ENCODE assay signal across 7 mouse cellular contexts in the genomic region with DNA sequence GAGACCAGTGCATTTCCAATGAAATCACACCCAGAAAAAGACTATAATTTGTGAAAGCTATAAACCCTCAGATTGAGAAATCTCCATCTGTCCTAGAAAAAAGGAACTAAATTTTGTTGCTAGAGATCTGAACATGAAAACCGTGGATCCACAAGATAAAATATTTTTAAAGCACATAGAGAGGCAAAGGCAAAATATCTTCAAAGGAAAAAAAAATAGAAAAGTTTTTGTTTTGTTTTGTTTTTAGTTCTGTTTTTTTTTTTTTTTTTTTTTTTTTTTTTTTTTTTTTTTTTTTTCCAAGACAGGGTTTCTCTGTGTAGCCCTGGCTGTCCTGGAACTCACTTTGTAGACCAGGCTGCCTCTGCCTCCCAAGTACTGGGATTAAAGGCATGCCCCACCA.
A peak's percentile ranks its signal among the peaks of the same experiment; 100 is the strongest.
DNase-seq lines count a peak whose midpoint lies in the region; ATAC-seq and TF ChIP-seq lines count a peak whose summit lies in the region.
"Not testable (repeated sequence)": the region's sequence is repeated elsewhere in the genome, so short reads cannot be mapped to it uniquely, and the experiment has no call there.

No protein-coding gene starts in this region.

- 0 out of 2 replicates have a peak, but pooled peaks have one; percentile 27 for ATAC-seq in granulocyte monocyte progenitor cell, adult 5-6 weeks (replicated peaks; ENCODE audit: poor library complexity, severe bottlenecking)
- ATAC-seq in megakaryocyte, adult 5-6 weeks (ENCODE audit: poor library complexity, severe bottlenecking), result peak; percentile 47
- ATAC-seq in megakaryocyte progenitor cell, adult 5-6 weeks (replicated peaks; ENCODE audit: poor library complexity), result peak; percentile 50

- dilution Hi-C loops in CH12.LX (cut with MboI; ENCODE audit: extremely low pct_ligation_motif_present, extremely low pct_unique_long_range_greater_than_20kb, low sequenced_read_pairs), result not testable (repeated sequence)

- H3K36me3 ChIP-seq in CH12.LX (replicated peaks in 1 of 2; ENCODE audit: control insufficient read depth in 1 of 2, insufficient read depth in 1 of 2, low read length in 1 of 2); ES-E14 (ENCODE audit: control insufficient read depth, insufficient read depth, low read length, poor library complexity, severe bottlenecking); MEL (ENCODE audit: control insufficient read depth in 1 of 2, insufficient read depth in 2 of 2, low read length in 2 of 2): not testable (repeated sequence)

- TF ChIP-seq POLR2A in CH12.LX (IDR thresholded peaks at IDR 0.05; ENCODE audit: low read depth, low read length); MEL (IDR thresholded peaks at IDR 0.05; ENCODE audit: control insufficient read depth in 1 of 2, insufficient read depth in 1 of 2, low read depth in 1 of 2, low read length in 2 of 2, poor library complexity in 1 of 2): not testable (repeated sequence)

- not testable (repeated sequence) for TF ChIP-seq EP300 in CH12.LX (IDR thresholded peaks at IDR 0.05; ENCODE audit: low read length); MEL (IDR thresholded peaks at IDR 0.05; ENCODE audit: low read depth in 1 of 2, low read length in 2 of 2)

- H3K4me3 ChIP-seq in CH12.LX (replicated peaks in 1 of 3; ENCODE audit: low read depth in 2 of 3, low read length in 2 of 3, poor library complexity in 1 of 3); ES-E14 (ENCODE audit: insufficient read depth in 1 of 2, low read depth in 1 of 2, low read length in 2 of 2, poor library complexity in 1 of 2, severe bottlenecking in 1 of 2); MEL (ENCODE audit: control insufficient read depth in 1 of 2, insufficient read depth in 1 of 2, low read depth in 2 of 2, low read length in 2 of 2): not testable (repeated sequence)

- not testable (repeated sequence) for H3K9me3 ChIP-seq in CH12.LX (replicated peaks; ENCODE audit: low read length); ES-E14 (ENCODE audit: control insufficient read depth, insufficient read depth, low read depth, low read length); MEL (replicated peaks; ENCODE audit: insufficient read depth, low read length)

- H3K4me2 ChIP-seq in CH12.LX (ENCODE audit: insufficient read depth, low read depth, poor library complexity, severe bottlenecking), result not testable (repeated sequence)

- TF ChIP-seq CTCF in CH12.LX (conservative IDR thresholded peaks at IDR 0.05 in 1 of 2, IDR thresholded peaks at IDR 0.05 in 1 of 2; ENCODE audit: low read depth in 2 of 2, low read length in 2 of 2); MEL (IDR thresholded peaks at IDR 0.05 in 2 of 3, conservative IDR thresholded peaks at IDR 0.05 in 1 of 3; ENCODE audit: control insufficient read depth in 1 of 3, insufficient read depth in 1 of 3, low read depth in 2 of 3, low read length in 3 of 3, poor library complexity in 1 of 3, severe bottlenecking in 1 of 3): not testable (repeated sequence)

- not testable (repeated sequence) for H3K27ac ChIP-seq in CH12.LX (ENCODE audit: insufficient read depth, low read depth); ES-E14 (ENCODE audit: insufficient read depth, low read depth, low read length, poor library complexity, severe bottlenecking); MEL (ENCODE audit: control insufficient read depth, low read depth, low read length)

- DNase-seq in 416B (ENCODE audit: low read depth), result peak; percentile 3
- DNase-seq in CH12.LX (ENCODE audit: extremely low read depth); ES-E14 (ENCODE audit: low read depth, low spot score); MEL (ENCODE audit: low read depth, low spot score): not testable (repeated sequence)

- TF ChIP-seq RAD21 in CH12.LX (IDR thresholded peaks at IDR 0.05; ENCODE audit: low read depth, low read length); MEL (IDR thresholded peaks at IDR 0.05; ENCODE audit: low read depth, low read length): not testable (repeated sequence)

- in situ Hi-C loops in CH12.LX (cut with MboI; ENCODE audit: low pct_ligation_motif_present, low pct_unique_long_range_greater_than_20kb, low sequenced_read_pairs); ES-E14 (cut with MboI; ENCODE audit: low sequenced_read_pairs in 2 of 2, unreplicated experiment in 2 of 2): not testable (repeated sequence)

- H3K27me3 ChIP-seq in CH12.LX (replicated peaks); MEL (ENCODE audit: control insufficient read depth in 1 of 2, insufficient read depth in 2 of 2, low read length in 2 of 2): not testable (repeated sequence)

- not testable (repeated sequence) for H3K4me1 ChIP-seq in CH12.LX (ENCODE audit: control insufficient read depth in 1 of 2, insufficient read depth in 2 of 2); ES-E14 (ENCODE audit: control insufficient read depth in 2 of 2, insufficient read depth in 2 of 2, low read length in 2 of 2, poor library complexity in 1 of 2); MEL (ENCODE audit: control insufficient read depth in 1 of 2, insufficient read depth in 2 of 2, low read length in 2 of 2)

- H3K9ac ChIP-seq in CH12.LX (ENCODE audit: insufficient read depth, low read depth); ES-E14 (ENCODE audit: insufficient read depth, low read depth, low read length, poor library complexity, severe bottlenecking); MEL (ENCODE audit: control insufficient read depth, low read depth, low read length, poor library complexity, severe bottlenecking): not testable (repeated sequence)

- H3K79me2 ChIP-seq in CH12.LX (replicated peaks; ENCODE audit: control insufficient read depth, extremely low read depth, insufficient read depth, poor library complexity, severe bottlenecking); MEL (ENCODE audit: control insufficient read depth, insufficient read depth, low read length, poor library complexity): not testable (repeated sequence)

TF ChIP-seq in CH12.LX, 34 proteins besides CTCF, POLR2A, EP300 and RAD21:
- TF ChIP-seq ZNF384 (IDR thresholded peaks at IDR 0.05; ENCODE audit: low read depth, low read length), result peak; percentile 58; the same call in 1 of the 2 replicates

TF ChIP-seq in ES-E14, 5 proteins besides CTCF, POLR2A, EP300 and RAD21:
- TF ChIP-seq ZNF384 (IDR thresholded peaks at IDR 0.05; ENCODE audit: low read depth, low read length), result peak; percentile 48; the same call in 1 of the 2 replicates
TF ChIP-seq in ES-E14: peak in this region for 1; not testable (repeated sequence) for 4.

TF ChIP-seq in MEL, 35 proteins besides CTCF, POLR2A, EP300 and RAD21:
- TF ChIP-seq ZNF384 (IDR thresholded peaks at IDR 0.05; ENCODE audit: low read depth, low read length) (peak; percentile 70), RCOR1 (IDR thresholded peaks at IDR 0.05; ENCODE audit: low read depth, low read length) (peak; percentile 47; the same call in 1 of the 2 replicates)
TF ChIP-seq in MEL: peak in this region for 2; not testable (repeated sequence) for 33.
